Mouse (Mus musculus) cerebellum, postnatal 14 days (tissue): Measurements from ENCODE around the gene Tmem140.
A peak's percentile ranks its signal among the peaks of the same experiment; 100 is the strongest.

Source experiments
- DNase-seq, 2 experiments: peaks; one replicate each; pipeline ENCODE4 v3.0.0; 2021; ENCODE audit warnings: mixed read lengths in 2 of 2

Tmem140 gene

GRCm38 (mm10) chr6:34876835-34877156 is 13.8 kb downstream of the Tmem140 start:
- DNase-seq = no peak

GRCm38 (mm10) chr6:34877509-34878321 is 14.8 kb downstream of the Tmem140 start, which contains the start of gene Cyren:
Gene Cyren, minus strand, starts transcription at chr6:34878060.
- peak; percentile 94 to 95 for DNase-seq

GRCm38 (mm10) chr6:34879101-34879740 is 16.3 kb downstream of the Tmem140 start:
- DNase-seq = peak in 1 of 2 experiments; percentile 14

GRCm38 (mm10) chr6:34879911-34880475 is 17.0 kb downstream of the Tmem140 start:
- peak; percentile 67 to 76 for DNase-seq

- no peak for DNase-seq
Observed at GRCm38 (mm10) chr6:34884724-34885123, 21.8 kb downstream of the Tmem140 start.

- no peak for DNase-seq
Observed at GRCm38 (mm10) chr6:34887131-34887850, 24.3 kb downstream of the Tmem140 start.

GRCm38 (mm10) chr6:34889185-34889584 is 26.2 kb downstream of the Tmem140 start:
- DNase-seq = no peak

GRCm38 (mm10) chr6:34895569-34895968 is 32.6 kb downstream of the Tmem140 start:
- no peak for DNase-seq

GRCm38 (mm10) chr6:34896168-34896780 is 33.3 kb downstream of the Tmem140 start:
- DNase-seq = no peak

- DNase-seq = no peak
Observed at GRCm38 (mm10) chr6:34899127-34899526, 36.2 kb downstream of the Tmem140 start.

- DNase-seq = peak; percentile 51 to 70
Observed at GRCm38 (mm10) chr6:34900990-34901389, 38.0 kb downstream of the Tmem140 start.

- no peak for DNase-seq
Observed at GRCm38 (mm10) chr6:34901911-34902444, 39.0 kb downstream of the Tmem140 start.

GRCm38 (mm10) chr6:34902578-34902977 is 39.6 kb downstream of the Tmem140 start:
- no peak for DNase-seq

- no peak for DNase-seq
Observed at GRCm38 (mm10) chr6:34903441-34903840, 40.5 kb downstream of the Tmem140 start.

- DNase-seq = no peak
Observed at GRCm38 (mm10) chr6:34903851-34904250, 40.9 kb downstream of the Tmem140 start.

GRCm38 (mm10) chr6:34904361-34904760 is 41.4 kb downstream of the Tmem140 start:
- DNase-seq = no peak

- DNase-seq = no peak
Observed at GRCm38 (mm10) chr6:34906125-34906524, 43.2 kb downstream of the Tmem140 start.

- DNase-seq = no peak
Observed at GRCm38 (mm10) chr6:34906661-34907060, 43.7 kb downstream of the Tmem140 start.

- no peak for DNase-seq
Observed at GRCm38 (mm10) chr6:34907121-34907614, 44.2 kb downstream of the Tmem140 start.

GRCm38 (mm10) chr6:34907696-34908260 is 44.8 kb downstream of the Tmem140 start:
- no peak for DNase-seq

GRCm38 (mm10) chr6:34909631-34910345 is 46.8 kb downstream of the Tmem140 start:
- DNase-seq = no peak
